Mouse (Mus musculus): ENCODE measurements at regions not wholly inside any gene's neighbourhood (a gene's known extent, or its start where the extent isn't known, plus 50 kb on each side); places are given as distances from the start of the nearest gene placed in this dataset.

DNA sequence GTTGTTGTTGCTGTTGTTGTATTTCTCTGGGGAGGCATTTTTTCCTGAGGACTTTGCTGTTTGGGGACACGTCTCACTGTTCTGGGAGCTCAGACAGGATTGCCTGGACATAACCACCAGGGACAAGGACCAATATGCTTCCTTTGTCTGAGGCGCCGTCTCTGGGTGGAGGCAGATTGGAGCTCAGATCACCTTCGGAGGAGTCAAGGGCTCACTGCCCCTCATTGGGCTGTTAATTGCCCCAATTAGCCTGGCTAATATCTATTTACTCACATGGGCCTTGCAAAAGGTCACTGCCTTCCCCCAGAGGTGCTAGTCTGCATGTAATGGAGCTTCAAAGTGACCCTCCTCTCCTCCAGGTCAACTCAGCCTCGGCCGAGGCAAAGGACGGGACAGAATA, 270.5 kb downstream of the 3100002H09Rik start:
- TF ChIP-seq CTCF (IDR thresholded peaks at IDR 0.05; ENCODE audit: control insufficient read depth, insufficient read depth, insufficient replicate concordance, low read depth, low read length) = no peak
- no peak for TF ChIP-seq POLR2A (IDR thresholded peaks at IDR 0.05; ENCODE audit: control insufficient read depth, low read depth, low read length)

Data from testis, adult 2 months (tissue).